Mouse (Mus musculus) heart, adult 2 months (tissue): ENCODE measurements around the gene Fam107b. TPM values are rescaled to one million over a fixed set of nuclear protein-coding genes. Genes with fewer than 3 reads are reported as not detected.

Experiments
- DNase-seq, 2 experiments: peaks; one replicate each; pipeline ENCODE4 v3.0.0; 2021
- H3K27ac ChIP-seq: fragments of 200-600 bp; 2 replicates; pipeline ENCODE4 v1.8.1; 2022
- H3K27me3 ChIP-seq: fragments of 200-500 bp; 2 replicates; pipeline ENCODE4 v1.6.1; 2012; ENCODE audit warnings: mild to moderate bottlenecking, low read length, inconsistent platforms, mixed read lengths; ENCODE audit not compliant: control insufficient read depth, insufficient read depth
- H3K36me3 ChIP-seq: fragments of 200-500 bp; 2 replicates; pipeline ENCODE4 v1.6.1; 2012; ENCODE audit warnings: low read length, inconsistent platforms; ENCODE audit not compliant: control insufficient read depth, insufficient read depth
- H3K4me1 ChIP-seq: fragments of 200-500 bp; 2 replicates; pipeline ENCODE4 v1.6.1; 2011; ENCODE audit warnings: low read length; ENCODE audit not compliant: control insufficient read depth, insufficient read depth
- H3K4me3 ChIP-seq: fragments of 200-600 bp; 2 replicates; pipeline ENCODE4 v1.8.1; 2022
- H3K79me2 ChIP-seq: fragments of 200-500 bp; replicated peaks from 2 replicates; pipeline ENCODE4 v1.6.1; 2012; ENCODE audit warnings: mild to moderate bottlenecking, inconsistent platforms, low read length, moderate library complexity, mixed read lengths; ENCODE audit not compliant: control insufficient read depth, insufficient read depth
- H3K9ac ChIP-seq: fragments of 200-500 bp; 2 replicates; pipeline ENCODE4 v1.6.1; 2012; ENCODE audit warnings: low read depth, mild to moderate bottlenecking, control low read depth, inconsistent platforms, low read length, mixed read lengths
- CTCF ChIP-seq: fragments of 200-600 bp; IDR thresholded peaks from 2 replicates; pipeline ENCODE4 v1.8.1; 2022; ENCODE audit warnings: antibody characterized with exemption, mild to moderate bottlenecking, moderate library complexity
- EP300 ChIP-seq: fragments of 200-500 bp; IDR thresholded peaks from 2 replicates; pipeline ENCODE4 v1.6.1; 2011; ENCODE audit warnings: low read depth, low read length, control low read depth; ENCODE audit not compliant: insufficient read depth
- POLR2A ChIP-seq: fragments of 200-500 bp; IDR thresholded peaks from 2 replicates; pipeline ENCODE4 v1.6.1; 2011; ENCODE audit warnings: mild to moderate bottlenecking, low read depth, low read length, control low read depth; ENCODE audit not compliant: insufficient read depth
- WGBS: fragments of 180-500 bp; shearing (Covaris S2); methylation state at CpG from one replicate; pipeline ENCODE4 v1.1.7; 2018; 5-methylcytosine and 5-hydroxymethylcytosine counted together
- intact Hi-C: fragments of 180-260 bp; cut with DNase I; formaldehyde crosslinking; loops from one replicate; pipeline ENCODE4 v1.15.1; 2025
- polyA plus RNA-seq: library from polyadenylated mRNA; depleted of rRNA; stranded (reverse); fragments of >200 nt; gene quantifications from 2 replicates; pipeline ENCODE4 v1.2.3, GENCODE M21; 2012
- total RNA-seq, 2 experiments: library from RNA; stranded (reverse); gene quantifications; 2 replicates each; pipeline ENCODE4 v1.2.3; 2021

Fam107b gene
- total and polyA plus RNA-seq, 3 experiments: 3.2 to 10.1 (median 5.5) TPM

GRCm38 (mm10) chr2:3579316-3579902 lies 9.1 kb downstream of the Fam107b start:
- no peak for TF ChIP-seq POLR2A
- 0 out of 2 replicates have a peak, but pooled peaks have one; percentile 16 for TF ChIP-seq CTCF
- no peak for DNase-seq
- H3K4me3 ChIP-seq: no peak overlapping the region
- intact Hi-C loops: no loop called here
- 38% methylated on average over 2 of the region's 2 CpGs for WGBS
- H3K36me3 ChIP-seq: no peaks in the 10 kb centered on the region
- H3K27me3 ChIP-seq: no peaks in the 10 kb centered on the region
- no peak overlapping the region for H3K9ac ChIP-seq
- no peaks in the 10 kb centered on the region for H3K4me1 ChIP-seq
- H3K79me2 ChIP-seq: no peaks in the 10 kb centered on the region
- no peak overlapping the region for H3K27ac ChIP-seq

- intact Hi-C loops: no loop called here
- Histone ChIP-seq H3K27ac (no peak overlapping the region), H3K4me3 (no peak overlapping the region), H3K9ac (no peak overlapping the region), H3K79me2 (no peaks in the 10 kb centered on the region), H3K4me1 (no peaks in the 10 kb centered on the region), H3K27me3 (no peaks in the 10 kb centered on the region), H3K36me3 (no peaks in the 10 kb centered on the region)
- 67% methylated on average over 2 of the region's 2 CpGs for WGBS
- TF ChIP-seq CTCF: no peak
- no peak for DNase-seq
Measured at GRCm38 (mm10) chr2:3582830-3583229, 12.5 kb downstream of the Fam107b start.

GRCm38 (mm10) chr2:3585231-3585783 lies 15.0 kb downstream of the Fam107b start:
- no peak for TF ChIP-seq CTCF
- TF ChIP-seq POLR2A: no peak
- no peak for TF ChIP-seq EP300
- no peak overlapping the region for H3K27ac ChIP-seq
- no peaks in the 10 kb centered on the region for H3K4me1 ChIP-seq
- no peak overlapping the region for H3K9ac ChIP-seq
- no peak for DNase-seq
- H3K36me3 ChIP-seq: no peaks in the 10 kb centered on the region
- H3K79me2 ChIP-seq: no peaks in the 10 kb centered on the region
- no peak overlapping the region for H3K4me3 ChIP-seq
- H3K27me3 ChIP-seq: no peaks in the 10 kb centered on the region
- intact Hi-C loops: no loop called here
- WGBS: 32% methylated on average over 3 of the region's 3 CpGs

GRCm38 (mm10) chr2:3590086-3590915 lies 20.0 kb downstream of the Fam107b start:
- H3K4me3 ChIP-seq: no peak overlapping the region
- H3K36me3 ChIP-seq: no peaks in the 10 kb centered on the region
- intact Hi-C loops: no loop called here
- no peak for TF ChIP-seq CTCF
- no peak for TF ChIP-seq POLR2A
- TF ChIP-seq EP300: no peak
- H3K79me2 ChIP-seq: no peaks in the 10 kb centered on the region
- H3K4me1 ChIP-seq: no peaks in the 10 kb centered on the region
- no peak overlapping the region for H3K27ac ChIP-seq
- no peak for DNase-seq
- 77% methylated on average over 6 of the region's 6 CpGs for WGBS
- no peaks in the 10 kb centered on the region for H3K27me3 ChIP-seq
- no peak overlapping the region for H3K9ac ChIP-seq

DNA sequence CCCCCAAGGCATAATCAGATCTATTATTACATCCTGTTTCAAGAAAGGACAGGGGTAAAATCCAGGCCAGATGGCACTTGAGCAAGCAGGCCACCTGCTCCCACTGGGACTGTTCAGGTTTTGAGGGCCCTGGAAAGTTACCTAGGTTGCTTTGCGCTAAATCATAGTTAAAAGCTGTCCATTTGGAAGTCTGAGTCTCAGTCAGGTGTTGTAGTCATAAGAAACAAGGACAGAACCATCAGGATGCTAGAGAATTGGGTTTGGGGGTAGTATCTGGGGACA lies 20.6 kb downstream of the Fam107b start:
- H3K9ac ChIP-seq: no peak overlapping the region
- no peak for DNase-seq
- H3K27me3 ChIP-seq: no peaks in the 10 kb centered on the region
- intact Hi-C loops: no loop called here
- H3K79me2 ChIP-seq: no peaks in the 10 kb centered on the region
- TF ChIP-seq POLR2A (no peak), EP300 (no peak)
- H3K4me1 ChIP-seq: no peaks in the 10 kb centered on the region
- WGBS: 98% methylated on average over 1 of the region's 1 CpGs
- no peak overlapping the region for H3K27ac ChIP-seq
- no peaks in the 10 kb centered on the region for H3K36me3 ChIP-seq
- H3K4me3 ChIP-seq: no peak overlapping the region

DNA sequence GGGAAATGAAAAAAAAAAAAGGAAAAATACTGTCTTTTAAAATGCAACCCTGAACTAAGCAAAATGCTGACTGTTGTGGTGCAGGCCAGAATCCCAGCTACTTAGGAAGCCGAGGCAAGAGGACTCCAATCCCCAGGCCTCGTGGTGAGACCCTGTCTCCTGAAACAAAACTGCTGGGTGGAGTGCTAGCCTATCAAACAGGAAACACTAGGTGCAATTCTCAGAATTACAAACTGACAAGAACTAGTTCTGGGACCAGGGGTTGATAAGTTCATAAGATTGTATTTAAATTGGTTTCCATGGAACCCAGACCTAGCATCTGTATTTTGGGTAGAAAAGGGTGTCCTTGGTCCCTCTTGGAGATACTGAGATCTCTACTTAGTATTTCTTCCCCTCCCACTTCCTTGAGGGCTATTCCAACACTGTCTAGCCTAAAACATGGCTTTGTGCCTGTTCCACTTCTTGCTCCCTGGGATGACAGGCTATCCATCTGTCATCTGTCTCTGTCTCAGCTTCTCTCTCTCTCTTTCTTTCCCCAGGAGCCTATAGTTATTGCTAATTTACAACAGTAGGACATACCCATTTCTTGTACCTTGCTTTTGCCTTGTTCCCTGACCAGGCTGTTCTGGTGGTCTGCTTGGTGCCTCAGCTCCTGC lies 24.5 kb downstream of the Fam107b start:
- intact Hi-C loops: no loop called here
- Histone ChIP-seq H3K27me3 (no peaks in the 10 kb centered on the region), H3K4me3 (no peak overlapping the region), H3K27ac (no peak overlapping the region), H3K9ac (no peak overlapping the region), H3K4me1 (no peaks in the 10 kb centered on the region), H3K79me2 (no peaks in the 10 kb centered on the region), H3K36me3 (no peaks in the 10 kb centered on the region)
- 49% methylated on average over 2 of the region's 2 CpGs for WGBS
- TF ChIP-seq EP300 (no peak), CTCF (no peak), POLR2A (no peak)
- DNase-seq: no peak
